Mouse (Mus musculus): ENCODE data around the gene Igfbp4. TPM values are rescaled to one million over a fixed set of nuclear protein-coding genes. Genes with fewer than 3 reads are reported as not detected.

The Igfbp4 gene
- total and polyA plus RNA-seq, 3 experiments: 0.16 to 0.21 TPM; not detected in 1

DNA sequence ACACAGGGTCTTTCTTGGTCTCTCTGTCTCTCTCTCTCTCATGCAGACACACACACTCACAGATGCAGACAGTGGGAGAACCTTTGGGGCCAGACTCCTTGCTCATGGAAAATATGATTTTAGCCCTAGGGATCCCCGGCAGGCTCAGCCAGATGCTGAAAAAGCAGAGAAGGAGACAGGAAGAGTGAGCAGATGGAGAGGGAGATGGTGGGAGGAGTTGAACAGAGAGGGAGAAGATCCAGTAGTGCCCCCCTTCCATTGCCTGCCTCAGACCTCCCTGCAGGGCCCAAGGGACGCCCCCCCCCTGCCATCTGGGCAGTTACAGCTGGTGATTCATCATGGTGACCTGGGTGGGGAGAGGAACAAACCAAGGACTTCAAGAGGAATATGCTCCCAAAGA, 6.6 kb downstream of the Igfbp4 start:
- in situ Hi-C loops (cut with MboI; ENCODE audit: low pct_ligation_motif_present, low pct_unique_long_range_greater_than_20kb, low sequenced_read_pairs) (no loop called here), dilution Hi-C loops (cut with MboI; ENCODE audit: extremely low pct_ligation_motif_present, extremely low pct_unique_long_range_greater_than_20kb, low sequenced_read_pairs) (no loop called here)
- Histone ChIP-seq H3K4me1 (ENCODE audit: control insufficient read depth in 1 of 2, insufficient read depth in 2 of 2) (peaks cover 0 to 8% of the 10 kb centered on the region in 2 experiments; a peak in 2 of 4 replicates), H3K79me2 (replicated peaks; ENCODE audit: control insufficient read depth, extremely low read depth, insufficient read depth, poor library complexity, severe bottlenecking) (no peaks in the 10 kb centered on the region), H3K4me3 (replicated peaks in 1 of 3; ENCODE audit: low read depth in 2 of 3, low read length in 2 of 3, poor library complexity in 1 of 3) (no peak overlapping the region), H3K36me3 (replicated peaks in 1 of 2; ENCODE audit: control insufficient read depth in 1 of 2, insufficient read depth in 1 of 2, low read length in 1 of 2) (no peaks in the 10 kb centered on the region), H3K27ac (ENCODE audit: insufficient read depth, low read depth) (no peak overlapping the region), H3K9me3 (replicated peaks; ENCODE audit: low read length) (no peaks in the 10 kb centered on the region), H3K4me2 (ENCODE audit: insufficient read depth, low read depth, poor library complexity, severe bottlenecking) (no peak overlapping the region), H3K9ac (ENCODE audit: insufficient read depth, low read depth) (no peak overlapping the region), H3K27me3 (replicated peaks) (peaks cover 59% of the 10 kb centered on the region)
- DNase-seq (ENCODE audit: extremely low read depth): no peak
- no peak for TF ChIP-seq MEF2A (IDR thresholded peaks at IDR 0.05; ENCODE audit: borderline replicate concordance, low read depth, low read length)
- no peak for TF ChIP-seq BHLHE40 (IDR thresholded peaks at IDR 0.05; ENCODE audit: low read depth, low read length)
- no peak for TF ChIP-seq JUN (IDR thresholded peaks at IDR 0.05; ENCODE audit: insufficient read depth, low read depth, low read length)
- TF ChIP-seq ZKSCAN1 (IDR thresholded peaks at IDR 0.05; ENCODE audit: borderline replicate concordance, low read depth, low read length): no peak
- TF ChIP-seq ZMIZ1 (IDR thresholded peaks at IDR 0.05; ENCODE audit: low read depth, low read length): no peak
- TF ChIP-seq GABPA (IDR thresholded peaks at IDR 0.05; ENCODE audit: insufficient replicate concordance, low read depth, low read length): no peak
- TF ChIP-seq TBP (conservative IDR thresholded peaks at IDR 0.05; ENCODE audit: low read depth, low read length): no peak
- TF ChIP-seq USF2 (conservative IDR thresholded peaks at IDR 0.05; ENCODE audit: low read depth, low read length): no peak
- no peak for TF ChIP-seq MAX (IDR thresholded peaks at IDR 0.05; ENCODE audit: low read length)
- TF ChIP-seq ELF1 (IDR thresholded peaks at IDR 0.05; ENCODE audit: low read depth, low read length): no peak
- TF ChIP-seq EP300 (IDR thresholded peaks at IDR 0.05; ENCODE audit: low read length): no peak
- TF ChIP-seq JUND (conservative IDR thresholded peaks at IDR 0.05; ENCODE audit: low read depth, low read length): no peak
- no peak for TF ChIP-seq MAFK (IDR thresholded peaks at IDR 0.05; ENCODE audit: insufficient replicate concordance, low read length)
- TF ChIP-seq POLR2A (IDR thresholded peaks at IDR 0.05; ENCODE audit: low read depth, low read length): no peak
- TF ChIP-seq ETS1 (conservative IDR thresholded peaks at IDR 0.05; ENCODE audit: low read depth, low read length): no peak
- no peak for TF ChIP-seq HCFC1 (IDR thresholded peaks at IDR 0.05; ENCODE audit: low read depth, low read length)
- TF ChIP-seq E2F4 (IDR thresholded peaks at IDR 0.05; ENCODE audit: insufficient replicate concordance, low read depth, low read length): no peak
- TF ChIP-seq MAZ (IDR thresholded peaks at IDR 0.05; ENCODE audit: low read depth, low read length): no peak

DNA sequence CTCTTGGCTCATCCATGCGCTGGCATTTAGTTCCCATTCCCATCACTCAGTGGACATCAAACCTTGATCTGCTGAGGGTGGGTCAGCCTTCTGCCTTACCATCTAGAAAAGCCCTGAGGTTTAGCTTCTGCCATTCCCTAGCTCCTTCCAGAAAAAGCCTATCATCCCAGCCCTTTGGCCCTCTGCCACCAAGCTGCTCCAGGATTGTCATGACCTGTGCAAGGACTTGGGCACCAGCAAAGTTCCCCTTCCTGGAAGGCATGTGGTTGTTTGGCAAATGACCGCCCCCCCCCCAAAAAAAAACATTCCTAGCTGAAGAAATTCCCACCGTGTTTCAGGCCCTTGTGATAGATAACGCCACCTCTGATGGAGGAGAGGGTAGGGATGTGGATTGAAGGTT, 14.1 kb downstream of the Igfbp4 start:
- Histone ChIP-seq H3K4me3 (replicated peaks in 1 of 3; ENCODE audit: low read depth in 2 of 3, low read length in 2 of 3, poor library complexity in 1 of 3) (no peak overlapping the region), H3K9me3 (replicated peaks; ENCODE audit: low read length) (peaks cover 22% of the 10 kb centered on the region), H3K27ac (ENCODE audit: insufficient read depth, low read depth) (no peak overlapping the region), H3K36me3 (replicated peaks in 1 of 2; ENCODE audit: control insufficient read depth in 1 of 2, insufficient read depth in 1 of 2, low read length in 1 of 2) (no peaks in the 10 kb centered on the region), H3K4me2 (ENCODE audit: insufficient read depth, low read depth, poor library complexity, severe bottlenecking) (no peak overlapping the region), H3K79me2 (replicated peaks; ENCODE audit: control insufficient read depth, extremely low read depth, insufficient read depth, poor library complexity, severe bottlenecking) (no peaks in the 10 kb centered on the region), H3K9ac (ENCODE audit: insufficient read depth, low read depth) (no peak overlapping the region), H3K4me1 (ENCODE audit: control insufficient read depth in 1 of 2, insufficient read depth in 2 of 2) (no peaks in the 10 kb centered on the region; a peak in 1 of 4 replicates), H3K27me3 (replicated peaks) (peaks cover 61% of the 10 kb centered on the region)
- DNase-seq (ENCODE audit: extremely low read depth): no peak
- dilution Hi-C loops (cut with MboI; ENCODE audit: extremely low pct_ligation_motif_present, extremely low pct_unique_long_range_greater_than_20kb, low sequenced_read_pairs) (no loop called here), in situ Hi-C loops (cut with MboI; ENCODE audit: low pct_ligation_motif_present, low pct_unique_long_range_greater_than_20kb, low sequenced_read_pairs) (no loop called here)
- TF ChIP-seq ETS1 (conservative IDR thresholded peaks at IDR 0.05; ENCODE audit: low read depth, low read length) (no peak), MXI1 (IDR thresholded peaks at IDR 0.05; ENCODE audit: low read depth, low read length) (no peak), JUND (conservative IDR thresholded peaks at IDR 0.05; ENCODE audit: low read depth, low read length) (no peak), USF1 (IDR thresholded peaks at IDR 0.05; ENCODE audit: low read depth, low read length) (no peak), HCFC1 (IDR thresholded peaks at IDR 0.05; ENCODE audit: low read depth, low read length) (no peak), MAZ (IDR thresholded peaks at IDR 0.05; ENCODE audit: low read depth, low read length) (no peak), ZMIZ1 (IDR thresholded peaks at IDR 0.05; ENCODE audit: low read depth, low read length) (no peak), NELFE (IDR thresholded peaks at IDR 0.05; ENCODE audit: low read depth, low read length) (no peak), CHD2 (IDR thresholded peaks at IDR 0.05; ENCODE audit: low read length) (no peak), RAD21 (IDR thresholded peaks at IDR 0.05; ENCODE audit: low read depth, low read length) (no peak), EP300 (IDR thresholded peaks at IDR 0.05; ENCODE audit: low read length) (no peak), ZC3H11A (IDR thresholded peaks at IDR 0.05; ENCODE audit: low read depth, low read length) (no peak), BHLHE40 (IDR thresholded peaks at IDR 0.05; ENCODE audit: low read depth, low read length) (no peak)

Data from CH12.LX (cell line).